Mouse (Mus musculus) midbrain, embryonic 15.5 days (tissue): ENCODE data around the gene G530012D18Rik. TPM values are rescaled to one million over a fixed set of nuclear protein-coding genes. Genes with fewer than 3 reads are reported as not detected.
"Not testable (repeated sequence)": the region's sequence is repeated elsewhere in the genome, so short reads cannot be mapped to it uniquely, and the experiment has no call there.

Experiments
- ATAC-seq: fragments of 200-750 bp; cut with Nextera tagmentation; replicated peaks from 2 replicates; pipeline ENCODE4 v1.8.0; 2017; ENCODE audit warnings: moderate TSS enrichment
- H3K27ac ChIP-seq: fragments of 300-500 bp; sonication (generic); 2 replicates; pipeline ENCODE4 v1.5.1; 2015; ENCODE audit warnings: mild to moderate bottlenecking, inconsistent platforms
- H3K27me3 ChIP-seq: fragments of 300-500 bp; sonication (generic); replicated peaks from 2 replicates; pipeline ENCODE4 v1.6.1; 2015; ENCODE audit warnings: inconsistent platforms
- H3K36me3 ChIP-seq: fragments of 300-500 bp; sonication (generic); replicated peaks from 2 replicates; pipeline ENCODE4 v1.6.1; 2015; ENCODE audit warnings: inconsistent platforms
- H3K4me1 ChIP-seq: fragments of 300-500 bp; sonication (generic); 2 replicates; pipeline ENCODE4 v1.6.1; 2015; ENCODE audit warnings: inconsistent platforms
- H3K4me2 ChIP-seq: fragments of 300-500 bp; sonication (generic); 2 replicates; pipeline ENCODE4 v1.6.1; 2015; ENCODE audit warnings: inconsistent platforms, mild to moderate bottlenecking, moderate library complexity
- H3K4me3 ChIP-seq: fragments of 300-500 bp; sonication (generic); 2 replicates; pipeline ENCODE4 v1.5.1; 2015; ENCODE audit warnings: mild to moderate bottlenecking, inconsistent platforms
- H3K9ac ChIP-seq: fragments of 300-500 bp; sonication (generic); 2 replicates; pipeline ENCODE4 v1.6.1; 2015; ENCODE audit warnings: mild to moderate bottlenecking, inconsistent platforms
- H3K9me3 ChIP-seq: fragments of 300-500 bp; sonication (generic); 2 replicates; pipeline ENCODE4 v1.6.1; 2016; ENCODE audit warnings: inconsistent platforms
- WGBS: fragments of 180-500 bp; shearing (Covaris S2); methylation state at CpG from one replicate; pipeline ENCODE4 v1.1.7; 2015; ENCODE audit warnings: mixed read lengths; 5-methylcytosine and 5-hydroxymethylcytosine counted together
- polyA plus RNA-seq: library from polyadenylated mRNA; unstranded; fragments of >200 nt; fragmentation: Nextera tagmentation; extraction: Ambion mirVana; gene quantifications from 2 replicates; pipeline ENCODE4 v1.2.1, GENCODE M21; 2015

G530012D18Rik gene
- polyA plus RNA-seq, 1 experiment from 2014 or later: not detected

- not testable (repeated sequence) for H3K27me3 ChIP-seq, ATAC-seq, H3K4me1 ChIP-seq, H3K36me3 ChIP-seq, H3K27ac ChIP-seq, H3K9me3 ChIP-seq, H3K4me3 ChIP-seq, H3K4me2 ChIP-seq, H3K9ac ChIP-seq
- WGBS: 73% methylated on average over 1 of the region's 2 CpGs
These were observed 13.2 kb downstream of the G530012D18Rik start for GRCm38 (mm10) chr1:85588697-85589096.

- H3K27me3 ChIP-seq, H3K4me2 ChIP-seq, H3K27ac ChIP-seq, H3K36me3 ChIP-seq, H3K9me3 ChIP-seq, H3K4me1 ChIP-seq, ATAC-seq, H3K9ac ChIP-seq, H3K4me3 ChIP-seq: not testable (repeated sequence)
- 85% methylated on average over 8 of the region's 8 CpGs for WGBS
These were observed 17.1 kb downstream of the G530012D18Rik start for GRCm38 (mm10) chr1:85592526-85592925.

DNA sequence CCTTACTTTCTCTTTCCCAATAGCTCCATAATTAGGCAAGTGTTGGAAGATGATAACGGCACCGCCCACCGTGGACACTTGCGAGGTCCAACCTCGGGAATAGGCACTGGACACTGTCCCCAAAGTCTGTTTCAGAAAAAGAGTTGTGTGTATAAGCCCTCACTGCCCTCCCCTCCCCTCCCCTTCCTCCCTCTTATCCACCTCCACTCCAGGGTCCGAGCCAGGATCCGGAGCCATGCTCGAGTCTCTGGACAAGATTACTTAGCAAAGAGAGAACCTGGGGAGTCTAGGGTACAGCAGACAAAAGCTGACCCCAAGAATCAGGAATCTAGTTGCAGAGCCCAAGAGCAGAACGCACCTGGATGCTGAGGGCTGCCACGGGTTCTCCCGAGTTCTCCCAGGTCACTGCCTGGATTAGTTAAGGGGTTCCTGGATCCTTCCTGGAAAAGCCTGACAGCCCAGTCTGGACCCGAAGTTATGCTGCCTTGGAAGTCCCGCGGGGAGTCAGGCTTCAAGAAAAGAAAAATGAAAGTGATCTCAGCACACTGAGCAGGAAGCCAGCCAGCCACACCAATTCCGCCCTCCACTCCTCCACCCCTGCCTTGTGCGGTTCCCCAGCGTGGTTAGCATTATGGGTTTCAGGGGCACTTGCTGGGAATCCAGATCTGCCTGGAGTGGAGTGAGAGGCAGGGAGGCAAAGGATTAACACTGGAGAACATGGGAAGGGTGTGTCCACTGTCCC, 23.0 kb downstream of the G530012D18Rik start, which contains the start of gene Sp110:
Sp110 (minus strand) TSS at position 547 of the 742 bp plus-strand sequence.
- not testable (repeated sequence) for H3K27ac ChIP-seq, H3K27me3 ChIP-seq, ATAC-seq, H3K4me3 ChIP-seq, H3K4me2 ChIP-seq, H3K9ac ChIP-seq, H3K9me3 ChIP-seq, H3K36me3 ChIP-seq, H3K4me1 ChIP-seq
- WGBS: 78% methylated on average over 17 of the region's 17 CpGs

GRCm38 (mm10) chr1:85600078-85600477, 24.6 kb downstream of the G530012D18Rik start, which contains the start of gene Sp140:
Sp140 (plus strand) TSS chr1:85600378.
- not testable (repeated sequence) for H3K9me3 ChIP-seq, H3K9ac ChIP-seq, H3K4me1 ChIP-seq, ATAC-seq, H3K27me3 ChIP-seq, H3K27ac ChIP-seq, H3K4me3 ChIP-seq, H3K36me3 ChIP-seq, H3K4me2 ChIP-seq
- WGBS: 79% methylated on average over 2 of the region's 5 CpGs

- H3K27me3 ChIP-seq, H3K4me1 ChIP-seq, ATAC-seq, H3K4me2 ChIP-seq, H3K9ac ChIP-seq, H3K36me3 ChIP-seq, H3K9me3 ChIP-seq, H3K4me3 ChIP-seq, H3K27ac ChIP-seq: not testable (repeated sequence)
- 54% methylated on average over 4 of the region's 4 CpGs for WGBS
These were observed 25.3 kb downstream of the G530012D18Rik start for GRCm38 (mm10) chr1:85600794-85601193.

DNA sequence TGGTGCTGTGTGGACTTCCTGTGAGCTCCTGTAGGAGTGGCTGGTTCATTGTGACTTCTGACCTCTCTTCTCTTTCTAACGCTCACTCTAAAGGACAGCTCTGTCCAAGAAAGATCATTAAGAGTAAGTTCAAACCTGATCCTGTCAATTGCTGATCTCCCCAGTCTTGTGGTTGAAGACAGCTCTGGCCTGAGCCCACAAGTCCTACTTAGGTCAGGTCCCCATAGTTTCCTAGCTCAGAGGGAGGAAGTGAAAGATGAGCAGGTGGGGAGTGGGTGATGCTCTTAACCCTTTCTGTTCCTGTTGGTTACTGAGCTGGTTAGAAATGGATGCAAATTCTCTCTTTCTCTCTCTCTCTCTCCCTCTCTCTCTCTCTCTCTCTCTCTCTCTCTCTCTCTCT, 28.9 kb downstream of the G530012D18Rik start:
- ATAC-seq, H3K9me3 ChIP-seq, H3K27ac ChIP-seq, H3K36me3 ChIP-seq, H3K4me2 ChIP-seq, H3K27me3 ChIP-seq, H3K9ac ChIP-seq, H3K4me1 ChIP-seq, H3K4me3 ChIP-seq: not testable (repeated sequence)
- WGBS: 83% methylated on average over 1 of the region's 1 CpGs

DNA sequence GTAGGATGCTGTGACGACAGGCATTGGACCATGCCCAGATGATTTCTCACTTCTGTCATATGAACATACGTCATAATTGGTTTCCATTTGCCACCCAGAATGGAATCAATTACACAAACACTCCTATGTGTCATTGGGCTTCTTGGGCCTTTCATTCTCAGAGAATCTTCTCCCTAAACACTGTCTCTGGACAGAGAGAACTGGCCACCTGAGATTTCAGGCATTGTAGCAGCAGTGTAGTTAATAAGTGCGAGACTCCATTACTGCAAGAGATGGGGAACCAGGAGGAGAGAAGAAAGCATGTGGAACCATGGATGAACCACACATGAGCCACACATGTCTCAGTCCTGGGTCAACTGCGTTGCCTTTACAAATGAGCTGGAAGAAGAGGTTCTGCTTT, 32.9 kb downstream of the G530012D18Rik start:
- not testable (repeated sequence) for H3K4me3 ChIP-seq, H3K36me3 ChIP-seq, H3K9me3 ChIP-seq, H3K27ac ChIP-seq, H3K4me1 ChIP-seq, ATAC-seq, H3K4me2 ChIP-seq, H3K27me3 ChIP-seq, H3K9ac ChIP-seq
- 73% methylated on average over 4 of the region's 4 CpGs for WGBS

DNA sequence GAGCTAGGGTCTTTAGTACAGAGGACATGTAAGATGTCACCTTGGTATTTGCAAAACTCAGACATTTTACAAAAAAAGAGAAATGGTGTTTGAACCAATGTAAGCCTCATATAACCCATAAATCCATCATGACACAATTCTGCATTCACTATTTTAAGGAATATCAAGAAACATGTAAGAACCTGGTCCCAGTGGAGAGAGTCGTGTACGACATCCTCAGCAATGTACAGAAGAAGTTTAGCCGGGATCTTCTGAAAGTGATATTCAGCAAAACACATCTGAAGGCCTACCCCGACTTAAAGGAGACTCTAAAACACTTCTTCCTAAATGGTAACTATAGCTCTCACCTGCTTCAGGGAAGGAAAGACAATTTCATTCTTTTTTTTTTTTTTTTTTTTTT, 35.1 kb downstream of the G530012D18Rik start:
- not testable (repeated sequence) for H3K27ac ChIP-seq, H3K4me2 ChIP-seq, H3K9ac ChIP-seq, H3K4me1 ChIP-seq, H3K27me3 ChIP-seq, H3K36me3 ChIP-seq, H3K9me3 ChIP-seq, ATAC-seq, H3K4me3 ChIP-seq
- WGBS: no CpG with 5 or more reads among the region's 4 CpGs

DNA sequence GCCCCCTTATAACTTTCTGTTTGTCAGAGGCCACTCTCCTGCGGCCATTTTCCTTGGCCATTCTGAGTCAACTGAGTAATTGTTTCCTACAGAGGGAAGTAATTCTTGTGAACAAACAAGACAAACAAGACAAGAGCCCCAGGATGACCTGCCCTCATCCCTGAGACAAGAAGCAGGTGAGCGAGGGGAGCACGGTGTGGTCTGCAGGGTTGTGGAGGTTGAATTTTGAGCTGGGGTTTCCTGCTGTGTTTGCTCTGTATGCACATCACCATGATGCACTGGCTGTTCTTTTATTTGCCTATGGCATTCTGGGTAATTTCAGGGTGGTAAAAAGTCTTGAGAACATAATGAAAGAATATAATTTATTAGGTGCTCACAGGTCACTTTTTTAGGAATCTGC, 39.6 kb downstream of the G530012D18Rik start:
- H3K4me1 ChIP-seq, H3K9me3 ChIP-seq, H3K27ac ChIP-seq, H3K4me2 ChIP-seq, H3K36me3 ChIP-seq, ATAC-seq, H3K27me3 ChIP-seq, H3K4me3 ChIP-seq, H3K9ac ChIP-seq: not testable (repeated sequence)
- 90% methylated on average over 3 of the region's 3 CpGs for WGBS

DNA sequence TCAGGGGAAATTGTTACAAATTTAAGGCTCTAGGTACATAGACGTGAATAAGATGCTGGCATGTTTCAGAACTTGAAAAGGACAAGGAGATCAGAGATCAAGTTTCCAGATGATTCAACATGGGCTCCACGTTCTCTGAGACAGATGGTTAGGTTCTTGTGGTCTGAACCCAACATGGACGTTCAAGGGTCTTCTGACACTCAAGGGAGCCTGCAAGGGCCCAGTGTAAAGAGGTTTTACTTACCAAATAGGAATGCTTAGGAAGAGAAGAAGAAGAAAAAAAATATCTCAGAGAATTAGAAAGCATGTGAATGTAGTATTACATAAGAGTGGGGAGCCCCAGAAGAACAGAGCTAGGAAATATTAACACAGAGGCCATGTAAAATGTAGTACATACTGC, 40.3 kb downstream of the G530012D18Rik start:
- not testable (repeated sequence) for ATAC-seq, H3K36me3 ChIP-seq, H3K9me3 ChIP-seq, H3K27me3 ChIP-seq, H3K4me2 ChIP-seq, H3K4me3 ChIP-seq, H3K9ac ChIP-seq, H3K4me1 ChIP-seq, H3K27ac ChIP-seq
- 65% methylated on average over 3 of the region's 3 CpGs for WGBS

- not testable (repeated sequence) for H3K4me1 ChIP-seq, ATAC-seq, H3K27ac ChIP-seq, H3K9ac ChIP-seq, H3K36me3 ChIP-seq, H3K4me2 ChIP-seq, H3K4me3 ChIP-seq, H3K9me3 ChIP-seq, H3K27me3 ChIP-seq
- 60% methylated on average over 4 of the region's 5 CpGs for WGBS
These were observed 41.7 kb downstream of the G530012D18Rik start for GRCm38 (mm10) chr1:85617161-85617560.

DNA sequence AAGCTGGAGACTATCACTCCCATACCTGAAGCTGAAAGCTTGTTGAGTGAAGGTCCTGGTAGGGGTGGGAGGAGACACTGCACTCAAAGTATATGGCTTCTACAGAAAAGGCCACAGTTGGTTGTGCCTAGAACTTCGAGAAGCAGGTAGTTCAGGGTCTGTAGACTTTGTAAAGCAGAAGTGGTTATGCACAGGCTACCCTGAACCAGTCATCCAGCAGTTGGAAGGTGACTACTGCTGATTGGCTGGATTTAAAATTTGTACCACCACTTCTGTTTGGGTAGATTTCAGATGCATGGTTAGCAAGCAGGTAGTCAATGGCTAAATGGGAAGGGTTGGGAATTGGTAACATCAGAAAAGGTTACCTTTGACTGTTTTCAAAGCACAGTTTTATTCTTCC, 43.2 kb downstream of the G530012D18Rik start:
- H3K27ac ChIP-seq, H3K9me3 ChIP-seq, H3K36me3 ChIP-seq, H3K4me1 ChIP-seq, H3K9ac ChIP-seq, H3K4me3 ChIP-seq, H3K4me2 ChIP-seq, ATAC-seq, H3K27me3 ChIP-seq: not testable (repeated sequence)
- WGBS: 68% methylated on average over 1 of the region's 1 CpGs
